Mouse (Mus musculus): ENCODE measurements at regions not wholly inside any gene's neighbourhood (a gene's known extent, or its start where the extent isn't known, plus 50 kb on each side); places are given as distances from the start of the nearest gene placed in this dataset.

- Histone ChIP-seq H3K4me3 (replicated peaks; ENCODE audit: low read depth, low read length) (peak overlapping the region; percentile 4; the same call in 1 of the 2 replicates), H3K27me3 (ENCODE audit: insufficient read depth, low read length) (no peaks in the 10 kb centered on the region), H3K36me3 (ENCODE audit: insufficient read depth, low read length) (no peaks in the 10 kb centered on the region), H3K4me1 (replicated peaks; ENCODE audit: insufficient read depth, low read length) (no peaks in the 10 kb centered on the region), H3K27ac (no peak overlapping the region), H3K9ac (ENCODE audit: low read depth, low read length) (0 out of 2 replicates have a peak overlapping the region, but pooled peaks have one; percentile 18), H3K4me2 (ENCODE audit: low read length) (peak overlapping the region; percentile 50), H3K9me3 (replicated peaks; ENCODE audit: low read length) (no peaks in the 10 kb centered on the region)
- DNase-seq (ENCODE audit: low spot score) (no peak), ATAC-seq (replicated peaks; ENCODE audit: low FRiP score, low read depth) (no peak)
- WGBS = 28% methylated on average over 10 of the region's 10 CpGs
- TF ChIP-seq CTCF (IDR thresholded peaks at IDR 0.05; ENCODE audit: low read depth) = no peak
These were observed 999.5 kb downstream of the Adgrl2 start for GRCm38 (mm10) chr3:147990831-147991230.

GRCm38 (mm10) chr3:147982831-147983230 lies 1007.5 kb downstream of the Adgrl2 start:
- H3K36me3 ChIP-seq (ENCODE audit: insufficient read depth, low read length) = no peaks in the 10 kb centered on the region
- H3K4me1 ChIP-seq (replicated peaks; ENCODE audit: insufficient read depth, low read length) = no peaks in the 10 kb centered on the region
- no peaks in the 10 kb centered on the region for H3K27me3 ChIP-seq (ENCODE audit: insufficient read depth, low read length)
- H3K9me3 ChIP-seq (replicated peaks; ENCODE audit: low read length) = no peaks in the 10 kb centered on the region
- no peak for ATAC-seq (replicated peaks; ENCODE audit: low FRiP score, low read depth)
- no peak overlapping the region for H3K4me3 ChIP-seq (replicated peaks; ENCODE audit: low read depth, low read length)
- 59% methylated on average over 5 of the region's 5 CpGs for WGBS
- no peak for TF ChIP-seq CTCF (IDR thresholded peaks at IDR 0.05; ENCODE audit: low read depth)
- no peak for DNase-seq (ENCODE audit: low spot score)
- H3K4me2 ChIP-seq (ENCODE audit: low read length) = no peak overlapping the region
- H3K27ac ChIP-seq = no peak overlapping the region
- H3K9ac ChIP-seq (ENCODE audit: low read depth, low read length) = no peak overlapping the region

GRCm38 (mm10) chr3:147981621-147982020 lies 1008.7 kb downstream of the Adgrl2 start:
- no peak overlapping the region for H3K4me2 ChIP-seq (ENCODE audit: low read length)
- H3K9me3 ChIP-seq (replicated peaks; ENCODE audit: low read length) = no peaks in the 10 kb centered on the region
- 54% methylated on average over 4 of the region's 4 CpGs for WGBS
- ATAC-seq (replicated peaks; ENCODE audit: low FRiP score, low read depth) (no peak), DNase-seq (ENCODE audit: low spot score) (no peak)
- no peaks in the 10 kb centered on the region for H3K36me3 ChIP-seq (ENCODE audit: insufficient read depth, low read length)
- no peaks in the 10 kb centered on the region for H3K4me1 ChIP-seq (replicated peaks; ENCODE audit: insufficient read depth, low read length)
- H3K9ac ChIP-seq (ENCODE audit: low read depth, low read length) = no peak overlapping the region
- H3K4me3 ChIP-seq (replicated peaks; ENCODE audit: low read depth, low read length) = no peak overlapping the region
- no peak overlapping the region for H3K27ac ChIP-seq
- no peak for TF ChIP-seq CTCF (IDR thresholded peaks at IDR 0.05; ENCODE audit: low read depth)
- H3K27me3 ChIP-seq (ENCODE audit: insufficient read depth, low read length) = no peaks in the 10 kb centered on the region

- no peak for DNase-seq (ENCODE audit: low spot score)
- H3K4me1 ChIP-seq (replicated peaks; ENCODE audit: insufficient read depth, low read length) = no peaks in the 10 kb centered on the region
- H3K36me3 ChIP-seq (ENCODE audit: insufficient read depth, low read length) = no peaks in the 10 kb centered on the region
- H3K9ac ChIP-seq (ENCODE audit: low read depth, low read length) = no peak overlapping the region
- no peak for TF ChIP-seq CTCF (IDR thresholded peaks at IDR 0.05; ENCODE audit: low read depth)
- no peaks in the 10 kb centered on the region for H3K27me3 ChIP-seq (ENCODE audit: insufficient read depth, low read length)
- no peak overlapping the region for H3K4me2 ChIP-seq (ENCODE audit: low read length)
- no peak overlapping the region for H3K4me3 ChIP-seq (replicated peaks; ENCODE audit: low read depth, low read length)
- no peak overlapping the region for H3K27ac ChIP-seq
- ATAC-seq (replicated peaks; ENCODE audit: low FRiP score, low read depth) = no peak
- no peaks in the 10 kb centered on the region for H3K9me3 ChIP-seq (replicated peaks; ENCODE audit: low read length)
- 96% methylated on average over 3 of the region's 3 CpGs for WGBS
These were observed 1013.8 kb downstream of the Adgrl2 start for GRCm38 (mm10) chr3:147976579-147976978.

- Histone ChIP-seq H3K4me3 (replicated peaks; ENCODE audit: low read depth, low read length) (no peak overlapping the region), H3K36me3 (ENCODE audit: insufficient read depth, low read length) (no peaks in the 10 kb centered on the region), H3K27me3 (ENCODE audit: insufficient read depth, low read length) (no peaks in the 10 kb centered on the region), H3K9ac (ENCODE audit: low read depth, low read length) (no peak overlapping the region), H3K27ac (no peak overlapping the region), H3K4me2 (ENCODE audit: low read length) (no peak overlapping the region), H3K9me3 (replicated peaks; ENCODE audit: low read length) (no peaks in the 10 kb centered on the region), H3K4me1 (replicated peaks; ENCODE audit: insufficient read depth, low read length) (no peaks in the 10 kb centered on the region)
- no peak for TF ChIP-seq CTCF (IDR thresholded peaks at IDR 0.05; ENCODE audit: low read depth)
- WGBS = 80% methylated on average over 6 of the region's 6 CpGs
- ATAC-seq (replicated peaks; ENCODE audit: low FRiP score, low read depth) = no peak
- no peak for DNase-seq (ENCODE audit: low spot score)
These were observed 1014.3 kb downstream of the Adgrl2 start for GRCm38 (mm10) chr3:147976069-147976468.

- no peak overlapping the region for H3K27ac ChIP-seq
- 92% methylated on average over 10 of the region's 10 CpGs for WGBS
These were observed 1014.9 kb downstream of the Adgrl2 start for GRCm38 (mm10) chr3:147975500-147975899.

GRCm38 (mm10) chr3:147974515-147974914 lies 1015.8 kb downstream of the Adgrl2 start:
- 83% methylated on average over 8 of the region's 8 CpGs for WGBS
- H3K4me1 ChIP-seq (replicated peaks; ENCODE audit: insufficient read depth, low read length) = no peaks in the 10 kb centered on the region
- no peak overlapping the region for H3K9ac ChIP-seq (ENCODE audit: low read depth, low read length)
- H3K36me3 ChIP-seq (ENCODE audit: insufficient read depth, low read length) = no peaks in the 10 kb centered on the region
- no peak for TF ChIP-seq CTCF (IDR thresholded peaks at IDR 0.05; ENCODE audit: low read depth)
- H3K27ac ChIP-seq = no peak overlapping the region
- no peak overlapping the region for H3K4me3 ChIP-seq (replicated peaks; ENCODE audit: low read depth, low read length)
- no peak for DNase-seq (ENCODE audit: low spot score)
- H3K4me2 ChIP-seq (ENCODE audit: low read length) = no peak overlapping the region
- no peaks in the 10 kb centered on the region for H3K27me3 ChIP-seq (ENCODE audit: insufficient read depth, low read length)
- no peaks in the 10 kb centered on the region for H3K9me3 ChIP-seq (replicated peaks; ENCODE audit: low read length)
- ATAC-seq (replicated peaks; ENCODE audit: low FRiP score, low read depth) = no peak

More at GRCm38 (mm10) chr3:147975500-147975899, 1014.9 kb downstream of the Adgrl2 start:
- no peak for DNase-seq (ENCODE audit: low spot score)
- no peak for TF ChIP-seq CTCF (IDR thresholded peaks at IDR 0.05; ENCODE audit: low read depth)
- H3K9me3 ChIP-seq (replicated peaks; ENCODE audit: low read length) = no peaks in the 10 kb centered on the region
- H3K27me3 ChIP-seq (ENCODE audit: insufficient read depth, low read length) = no peaks in the 10 kb centered on the region
- no peak overlapping the region for H3K4me3 ChIP-seq (replicated peaks; ENCODE audit: low read depth, low read length)
- no peak overlapping the region for H3K4me2 ChIP-seq (ENCODE audit: low read length)
- H3K36me3 ChIP-seq (ENCODE audit: insufficient read depth, low read length) = no peaks in the 10 kb centered on the region
- ATAC-seq (replicated peaks; ENCODE audit: low FRiP score, low read depth) = no peak
- no peaks in the 10 kb centered on the region for H3K4me1 ChIP-seq (replicated peaks; ENCODE audit: insufficient read depth, low read length)
- no peak overlapping the region for H3K9ac ChIP-seq (ENCODE audit: low read depth, low read length)
